Mouse (Mus musculus) midbrain, embryonic 15.5 days (tissue): ENCODE measurements around the gene Cyp1a1. TPM values are rescaled to one million over a fixed set of nuclear protein-coding genes. Genes with fewer than 3 reads are reported as not detected.

Experiments used
- ATAC-seq: fragments of 200-750 bp; cut with Nextera tagmentation; replicated peaks from 2 replicates; pipeline ENCODE4 v1.8.0; 2017; ENCODE audit warnings: moderate TSS enrichment
- H3K27ac ChIP-seq: fragments of 300-500 bp; sonication (generic); 2 replicates; pipeline ENCODE4 v1.5.1; 2015; ENCODE audit warnings: mild to moderate bottlenecking, inconsistent platforms
- H3K27me3 ChIP-seq: fragments of 300-500 bp; sonication (generic); replicated peaks from 2 replicates; pipeline ENCODE4 v1.6.1; 2015; ENCODE audit warnings: inconsistent platforms
- H3K36me3 ChIP-seq: fragments of 300-500 bp; sonication (generic); replicated peaks from 2 replicates; pipeline ENCODE4 v1.6.1; 2015; ENCODE audit warnings: inconsistent platforms
- H3K4me1 ChIP-seq: fragments of 300-500 bp; sonication (generic); 2 replicates; pipeline ENCODE4 v1.6.1; 2015; ENCODE audit warnings: inconsistent platforms
- H3K4me2 ChIP-seq: fragments of 300-500 bp; sonication (generic); 2 replicates; pipeline ENCODE4 v1.6.1; 2015; ENCODE audit warnings: inconsistent platforms, mild to moderate bottlenecking, moderate library complexity
- H3K4me3 ChIP-seq: fragments of 300-500 bp; sonication (generic); 2 replicates; pipeline ENCODE4 v1.5.1; 2015; ENCODE audit warnings: mild to moderate bottlenecking, inconsistent platforms
- H3K9ac ChIP-seq: fragments of 300-500 bp; sonication (generic); 2 replicates; pipeline ENCODE4 v1.6.1; 2015; ENCODE audit warnings: mild to moderate bottlenecking, inconsistent platforms
- H3K9me3 ChIP-seq: fragments of 300-500 bp; sonication (generic); 2 replicates; pipeline ENCODE4 v1.6.1; 2016; ENCODE audit warnings: inconsistent platforms
- WGBS: fragments of 180-500 bp; shearing (Covaris S2); methylation state at CpG from one replicate; pipeline ENCODE4 v1.1.7; 2015; ENCODE audit warnings: mixed read lengths; 5-methylcytosine and 5-hydroxymethylcytosine counted together
- polyA plus RNA-seq: library from polyadenylated mRNA; unstranded; fragments of >200 nt; fragmentation: Nextera tagmentation; extraction: Ambion mirVana; gene quantifications from 2 replicates; pipeline ENCODE4 v1.2.1, GENCODE M21; 2015

Gene Cyp1a1
- polyA plus RNA-seq, 1 experiment from 2014 or later = 0.17 TPM

- Histone ChIP-seq H3K9me3 (no peaks in the 10 kb centered on the region), H3K4me3 (no peak overlapping the region), H3K4me2 (no peak overlapping the region), H3K27ac (no peak overlapping the region), H3K4me1 (peaks cover 35% of the 10 kb centered on the region), H3K27me3 (no peaks in the 10 kb centered on the region), H3K9ac (no peak overlapping the region), H3K36me3 (no peaks in the 10 kb centered on the region)
- WGBS = 75% methylated on average over 12 of the region's 12 CpGs
- no peak for ATAC-seq
These were observed 41.1 kb upstream of the Cyp1a1 start for GRCm38 (mm10) chr9:57646551-57647103.

GRCm38 (mm10) chr9:57647286-57648108, 40.2 kb upstream of the Cyp1a1 start:
- ATAC-seq = no peak
- Histone ChIP-seq H3K27me3 (no peaks in the 10 kb centered on the region), H3K4me1 (peaks cover 27% of the 10 kb centered on the region), H3K27ac (no peak overlapping the region), H3K9ac (no peak overlapping the region), H3K9me3 (no peaks in the 10 kb centered on the region), H3K4me2 (no peak overlapping the region), H3K4me3 (no peak overlapping the region), H3K36me3 (no peaks in the 10 kb centered on the region)
- WGBS = 75% methylated on average over 4 of the region's 4 CpGs

- ATAC-seq = no peak
- 92% methylated on average over 6 of the region's 6 CpGs for WGBS
- H3K9ac ChIP-seq = no peak overlapping the region
- no peaks in the 10 kb centered on the region for H3K36me3 ChIP-seq
- H3K9me3 ChIP-seq = no peaks in the 10 kb centered on the region
- H3K27ac ChIP-seq = no peak overlapping the region
- peaks cover 17% of the 10 kb centered on the region; the same call in 1 of the 2 replicates for H3K4me1 ChIP-seq
- H3K27me3 ChIP-seq = no peaks in the 10 kb centered on the region; the same call in 1 of the 2 replicates
- H3K4me3 ChIP-seq = no peak overlapping the region
- no peak overlapping the region for H3K4me2 ChIP-seq
These were observed 37.5 kb upstream of the Cyp1a1 start for GRCm38 (mm10) chr9:57650130-57650785.

- no peak overlapping the region for H3K9ac ChIP-seq
- H3K4me3 ChIP-seq = no peak overlapping the region
- no peaks in the 10 kb centered on the region for H3K36me3 ChIP-seq
- peaks cover 21% of the 10 kb centered on the region for H3K4me1 ChIP-seq
- no peaks in the 10 kb centered on the region for H3K9me3 ChIP-seq
- WGBS = 35% methylated on average over 6 of the region's 6 CpGs
- H3K27ac ChIP-seq = no peak overlapping the region
- ATAC-seq = no peak
- no peak overlapping the region for H3K4me2 ChIP-seq
- no peaks in the 10 kb centered on the region; the same call in 1 of the 2 replicates for H3K27me3 ChIP-seq
These were observed 36.9 kb upstream of the Cyp1a1 start for GRCm38 (mm10) chr9:57650786-57651311.

- Histone ChIP-seq H3K27me3 (no peaks in the 10 kb centered on the region; the same call in 1 of the 2 replicates), H3K9me3 (no peaks in the 10 kb centered on the region), H3K4me1 (peaks cover 24% of the 10 kb centered on the region), H3K9ac (no peak overlapping the region), H3K4me3 (no peak overlapping the region), H3K36me3 (no peaks in the 10 kb centered on the region), H3K4me2 (no peak overlapping the region), H3K27ac (no peak overlapping the region)
- 57% methylated on average over 9 of the region's 9 CpGs for WGBS
- no peak for ATAC-seq
These were observed 35.4 kb upstream of the Cyp1a1 start for GRCm38 (mm10) chr9:57652351-57652750.

GRCm38 (mm10) chr9:57652855-57653254, 34.9 kb upstream of the Cyp1a1 start:
- Histone ChIP-seq H3K4me3 (no peak overlapping the region), H3K36me3 (no peaks in the 10 kb centered on the region), H3K27ac (no peak overlapping the region), H3K4me2 (no peak overlapping the region), H3K4me1 (peaks cover 24% of the 10 kb centered on the region), H3K27me3 (no peaks in the 10 kb centered on the region; the same call in 1 of the 2 replicates), H3K9ac (no peak overlapping the region), H3K9me3 (no peaks in the 10 kb centered on the region)
- 11% methylated on average over 3 of the region's 3 CpGs for WGBS
- ATAC-seq = no peak

- H3K36me3 ChIP-seq = no peaks in the 10 kb centered on the region
- 41% methylated on average over 5 of the region's 5 CpGs for WGBS
- ATAC-seq = no peak
- H3K9ac ChIP-seq = no peak within 1 kb of the TSS
- no peak within 1 kb of the TSS for H3K27ac ChIP-seq
- no peaks in the 10 kb centered on the region; the same call in 1 of the 2 replicates for H3K27me3 ChIP-seq
- H3K9me3 ChIP-seq = no peaks in the 10 kb centered on the region
- H3K4me2 ChIP-seq = no peak within 1 kb of the TSS
- H3K4me1 ChIP-seq = peaks cover 24% of the 10 kb centered on the region
- no peak within 1 kb of the TSS for H3K4me3 ChIP-seq
These were observed 34.4 kb upstream of the Cyp1a1 start, which contains the start of gene Csk for GRCm38 (mm10) chr9:57653283-57653682. Gene Csk, minus strand, starts transcription at chr9:57653631.

GRCm38 (mm10) chr9:57654966-57655365, 32.8 kb upstream of the Cyp1a1 start:
- H3K27ac ChIP-seq = no peak overlapping the region
- H3K27me3 ChIP-seq = no peaks in the 10 kb centered on the region; the same call in 1 of the 2 replicates
- H3K9ac ChIP-seq = no peak overlapping the region
- H3K36me3 ChIP-seq = no peaks in the 10 kb centered on the region
- no peak overlapping the region for H3K4me2 ChIP-seq
- H3K4me1 ChIP-seq = peaks cover 24% of the 10 kb centered on the region
- no peak for ATAC-seq
- no peaks in the 10 kb centered on the region for H3K9me3 ChIP-seq
- no peak overlapping the region for H3K4me3 ChIP-seq
- WGBS = 93% methylated on average over 1 of the region's 1 CpGs

- WGBS = under 1% methylated on average over 11 of the region's 11 CpGs
- H3K4me2 ChIP-seq = peak overlapping the region; percentile 42
- H3K4me3 ChIP-seq = 0 out of 2 replicates have a peak overlapping the region, but pooled peaks have one; percentile 3
- peak overlapping the region; percentile 11; the same call in 1 of the 2 replicates for H3K9ac ChIP-seq
- H3K27me3 ChIP-seq = no peaks in the 10 kb centered on the region; the same call in 1 of the 2 replicates
- no peaks in the 10 kb centered on the region for H3K36me3 ChIP-seq
- H3K27ac ChIP-seq = no peak overlapping the region
- H3K9me3 ChIP-seq = no peaks in the 10 kb centered on the region
- H3K4me1 ChIP-seq = peaks cover 20% of the 10 kb centered on the region
- peak; percentile 55 for ATAC-seq
These were observed 32.0 kb upstream of the Cyp1a1 start for GRCm38 (mm10) chr9:57655749-57656148.

GRCm38 (mm10) chr9:57656631-57657350, 30.9 kb upstream of the Cyp1a1 start:
- H3K27ac ChIP-seq = no peak overlapping the region
- H3K4me3 ChIP-seq = no peak overlapping the region
- 91% methylated on average over 19 of the region's 19 CpGs for WGBS
- no peak for ATAC-seq
- no peaks in the 10 kb centered on the region; the same call in 1 of the 2 replicates for H3K27me3 ChIP-seq
- no peaks in the 10 kb centered on the region for H3K9me3 ChIP-seq
- H3K4me1 ChIP-seq = peaks cover 16% of the 10 kb centered on the region
- no peak overlapping the region for H3K4me2 ChIP-seq
- no peaks in the 10 kb centered on the region for H3K36me3 ChIP-seq
- H3K9ac ChIP-seq = no peak overlapping the region

- no peak for ATAC-seq
- 56% methylated on average over 4 of the region's 4 CpGs for WGBS
- Histone ChIP-seq H3K27me3 (no peaks in the 10 kb centered on the region; the same call in 1 of the 2 replicates), H3K4me2 (no peak overlapping the region), H3K36me3 (no peaks in the 10 kb centered on the region), H3K9me3 (no peaks in the 10 kb centered on the region), H3K27ac (no peak overlapping the region), H3K9ac (no peak overlapping the region), H3K4me1 (peaks cover 14% of the 10 kb centered on the region), H3K4me3 (no peak overlapping the region)
These were observed 29.9 kb upstream of the Cyp1a1 start for GRCm38 (mm10) chr9:57657843-57658242.
